Mouse (Mus musculus) 416B (cell line): ENCODE results near the gene Enpp6.
A peak's percentile ranks its signal among the peaks of the same experiment; 100 is the strongest.
"Not testable (repeated sequence)": the region's sequence is repeated elsewhere in the genome, so short reads cannot be mapped to it uniquely, and the experiment has no call there.

Experiments
- DNase-seq: peaks from one replicate; pipeline ENCODE4 v3.0.0; 2011; ENCODE audit warnings: low read depth

Enpp6 gene

GRCm38 (mm10) chr8:46995931-46996664 lies 9.4 kb downstream of the Enpp6 start:
- DNase-seq, result no peak

- DNase-seq, result no peak
These were observed 19.0 kb downstream of the Enpp6 start for GRCm38 (mm10) chr8:47005676-47006075.

- DNase-seq, result no peak
These were observed 20.1 kb downstream of the Enpp6 start for GRCm38 (mm10) chr8:47006785-47007184.

DNA sequence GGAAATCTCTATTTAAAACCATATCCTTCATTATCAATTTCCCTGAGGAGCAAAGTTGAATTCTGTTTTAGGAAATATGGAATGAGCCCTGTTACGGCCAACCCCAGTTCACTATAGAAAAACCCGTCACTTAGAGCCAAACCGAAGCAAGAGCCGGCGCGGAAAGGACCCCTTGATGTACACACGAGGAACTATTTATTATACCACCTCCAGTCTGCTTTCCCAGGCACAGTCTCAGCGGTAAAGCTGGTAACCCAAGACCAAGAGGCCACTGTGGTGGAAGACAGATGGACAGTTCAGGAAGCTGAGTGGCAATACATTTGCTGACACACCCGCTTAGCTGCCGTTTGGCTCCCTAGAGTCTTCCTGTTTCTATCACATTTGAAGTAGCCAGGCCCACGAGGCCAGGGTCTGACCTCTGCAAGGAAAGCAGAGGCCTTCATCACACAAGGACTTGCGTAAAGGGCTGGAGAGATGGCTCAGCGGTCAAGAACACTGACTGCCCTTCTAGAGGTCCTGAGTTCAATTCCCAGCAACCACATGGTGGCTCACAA lies 21.6 kb downstream of the Enpp6 start:
- peak; percentile 41 for DNase-seq

GRCm38 (mm10) chr8:47016268-47016946 lies 29.7 kb downstream of the Enpp6 start:
- DNase-seq, result peak; percentile 65

- DNase-seq, result no peak
These were observed 34.5 kb downstream of the Enpp6 start for GRCm38 (mm10) chr8:47021135-47021555.

DNA sequence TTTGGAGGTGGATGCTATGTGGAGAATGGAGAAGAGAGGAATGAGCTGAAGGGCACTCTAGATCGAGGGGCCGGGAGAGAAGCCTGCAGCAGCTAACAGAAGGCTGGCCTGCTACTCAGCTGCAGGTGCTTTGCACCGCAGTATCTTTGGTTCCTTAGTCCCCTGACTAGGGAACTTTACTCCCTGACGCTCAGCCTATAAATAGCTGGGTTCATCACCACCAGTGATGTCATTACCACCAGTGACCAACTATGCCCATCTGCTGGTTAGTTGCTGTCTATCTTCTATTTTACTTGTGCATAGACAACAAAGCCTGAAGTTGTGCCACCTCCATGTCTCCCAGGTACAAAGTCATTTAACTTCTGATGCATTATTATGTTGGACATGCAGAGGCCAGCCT lies 37.9 kb downstream of the Enpp6 start:
- no peak for DNase-seq

DNA sequence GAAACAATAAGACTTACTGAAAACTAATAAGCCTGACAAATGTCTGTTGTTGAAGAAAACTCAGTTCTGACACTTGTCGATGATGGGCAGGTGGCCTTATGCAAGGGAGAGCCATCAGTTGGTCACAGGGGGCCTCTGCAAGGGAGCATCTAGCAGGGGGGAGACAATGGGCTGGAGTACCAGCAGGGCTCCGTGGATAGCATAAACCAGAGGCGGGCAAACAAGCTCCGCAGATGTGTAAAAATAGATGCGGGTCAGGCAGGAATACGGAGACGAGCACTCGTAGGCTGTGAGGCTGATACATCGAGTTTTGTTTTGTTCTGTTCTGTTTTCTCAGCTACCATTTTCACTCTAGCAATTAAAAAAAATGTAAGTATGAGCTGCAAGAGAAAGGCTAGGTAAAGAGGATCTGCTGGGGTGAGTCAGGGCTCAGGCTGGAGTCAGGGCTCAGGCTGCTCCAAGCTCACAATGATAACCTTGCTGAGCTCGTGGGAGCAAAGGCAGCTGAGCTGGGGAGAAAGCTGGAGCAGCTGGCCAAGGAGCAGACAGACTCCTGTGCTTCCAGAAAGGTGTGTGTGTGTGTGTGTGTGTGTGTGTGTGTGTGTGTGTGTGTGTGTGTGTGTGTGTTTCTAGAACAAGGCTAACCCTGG lies 40.3 kb downstream of the Enpp6 start:
- DNase-seq, result no peak

- DNase-seq, result no peak
These were observed 41.8 kb downstream of the Enpp6 start for GRCm38 (mm10) chr8:47028474-47028873.

DNA sequence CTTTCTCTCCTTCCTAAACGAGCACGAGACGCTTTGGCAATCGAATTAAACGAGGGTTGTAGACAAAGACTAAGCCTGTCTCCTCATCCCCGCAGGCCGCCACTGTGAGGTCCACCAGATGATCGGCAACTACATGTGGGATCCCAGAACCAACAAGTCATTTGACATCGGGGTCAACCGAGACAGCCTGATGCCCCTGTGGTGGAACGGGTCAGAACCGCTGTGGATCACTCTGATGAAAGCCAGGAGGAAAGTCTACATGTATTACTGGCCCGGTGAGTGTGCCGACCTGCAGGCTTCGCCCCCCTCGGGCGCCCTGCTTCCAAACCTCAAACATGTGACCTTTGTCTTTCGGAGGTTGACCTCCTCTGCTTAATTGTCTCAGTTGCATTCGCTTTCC lies 43.6 kb downstream of the Enpp6 start:
- no peak for DNase-seq

GRCm38 (mm10) chr8:47032081-47032480 lies 45.4 kb downstream of the Enpp6 start:
- DNase-seq, result no peak

DNA sequence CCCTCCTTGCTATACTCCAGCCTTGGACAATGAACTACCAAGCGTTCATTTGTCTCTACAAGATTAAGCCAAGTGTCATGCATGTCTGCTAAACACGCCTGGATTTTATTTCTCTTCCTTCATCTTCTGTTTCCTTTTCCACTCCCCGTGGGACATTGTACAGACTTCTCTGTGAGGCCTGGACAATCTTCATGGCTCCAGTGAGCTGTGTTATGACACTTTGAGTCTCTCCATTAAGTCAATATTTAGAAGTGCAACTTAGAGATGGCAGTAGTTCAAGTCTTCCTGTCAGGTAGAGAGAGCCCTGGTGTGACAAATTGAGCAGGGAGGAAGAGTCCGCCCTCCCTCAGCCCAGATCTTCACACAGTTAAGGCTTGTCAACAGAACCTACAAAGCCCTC lies 47.3 kb downstream of the Enpp6 start:
- DNase-seq, result no peak

DNA sequence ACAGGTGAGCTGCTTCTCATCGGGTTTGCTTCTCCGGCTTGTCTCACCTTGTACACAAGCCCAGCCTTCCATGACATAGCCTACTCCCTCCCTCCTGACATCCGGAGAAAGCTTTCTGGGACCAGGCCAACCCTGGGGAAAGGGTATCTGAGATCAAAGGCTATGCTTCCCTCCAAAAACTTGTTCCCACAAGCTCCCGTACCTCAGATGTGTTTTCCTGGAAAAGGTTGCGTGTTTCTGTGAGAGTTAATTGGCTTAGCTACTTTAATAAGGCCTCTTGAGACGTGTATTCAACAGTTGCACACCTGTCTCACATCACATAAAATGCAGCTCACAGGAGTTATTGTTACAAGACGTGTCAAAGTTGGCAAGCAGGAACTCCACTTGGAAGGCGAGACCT lies 49.8 kb downstream of the Enpp6 start:
- no peak for DNase-seq

DNA sequence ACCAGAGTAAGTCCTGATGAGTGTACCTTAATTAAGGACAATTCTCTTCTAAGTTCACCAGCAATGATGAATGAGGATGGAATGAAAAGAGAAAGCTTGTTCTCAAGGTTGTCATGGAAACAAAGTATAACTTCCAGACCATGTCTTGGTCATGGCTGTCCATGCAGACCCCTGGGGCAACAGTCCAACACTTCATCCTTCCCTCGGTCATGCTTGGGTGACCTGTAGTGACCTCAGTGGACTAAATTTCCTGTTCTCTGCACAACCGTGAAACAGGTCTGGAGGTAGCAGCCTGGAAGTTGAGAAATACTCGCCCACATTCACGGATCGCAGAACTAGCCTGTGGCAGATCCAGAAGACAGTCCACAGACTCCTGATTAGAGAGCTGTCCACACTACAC lies 50.7 kb downstream of the Enpp6 start:
- DNase-seq, result no peak

GRCm38 (mm10) chr8:47040215-47040614 lies 53.5 kb downstream of the Enpp6 start:
- DNase-seq, result not testable (repeated sequence)

GRCm38 (mm10) chr8:47046340-47046739 lies 59.7 kb downstream of the Enpp6 start:
- DNase-seq, result no peak

DNA sequence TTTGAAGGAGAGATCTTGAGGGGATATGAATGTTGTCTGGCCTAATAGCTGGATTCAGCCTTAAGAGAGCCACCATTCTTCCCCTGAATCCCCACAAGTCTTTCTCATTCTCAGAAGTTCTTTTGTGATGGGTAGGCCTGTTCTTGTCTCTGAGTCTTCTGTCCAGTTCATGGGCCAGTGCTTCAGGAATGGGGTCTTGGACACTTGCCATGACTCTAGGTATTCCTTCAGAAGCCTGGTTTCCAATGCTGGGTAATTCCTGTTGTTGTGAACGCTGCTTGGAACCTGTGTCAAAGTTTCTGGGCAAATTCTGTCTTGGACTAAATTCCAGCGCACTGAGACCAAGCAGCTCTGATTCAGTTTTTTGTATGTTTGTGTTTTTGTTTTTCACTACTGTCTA lies 60.5 kb downstream of the Enpp6 start:
- no peak for DNase-seq

DNA sequence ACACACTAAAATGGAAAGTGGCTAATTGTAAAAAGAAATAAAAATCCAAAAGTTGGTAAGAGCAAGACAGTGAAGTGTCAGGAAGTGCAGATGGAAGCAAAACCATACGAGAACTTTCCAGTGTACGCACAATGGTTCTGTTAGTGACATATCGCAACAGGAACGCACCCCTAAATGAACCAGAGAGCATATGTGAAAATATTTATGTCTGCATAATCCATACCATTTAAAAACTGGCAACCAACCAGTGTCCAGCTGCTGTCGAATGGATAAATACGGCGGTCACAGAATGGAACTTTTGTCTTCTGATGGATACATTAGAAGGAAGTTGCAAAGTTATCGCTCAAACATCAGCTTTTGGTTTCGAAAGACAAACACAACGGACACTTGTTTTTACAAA lies 61.9 kb downstream of the Enpp6 start:
- no peak for DNase-seq

GRCm38 (mm10) chr8:47052643-47053042 lies 66.0 kb downstream of the Enpp6 start:
- DNase-seq, result no peak

- DNase-seq, result no peak
These were observed 69.4 kb downstream of the Enpp6 start for GRCm38 (mm10) chr8:47056086-47056485.

DNA sequence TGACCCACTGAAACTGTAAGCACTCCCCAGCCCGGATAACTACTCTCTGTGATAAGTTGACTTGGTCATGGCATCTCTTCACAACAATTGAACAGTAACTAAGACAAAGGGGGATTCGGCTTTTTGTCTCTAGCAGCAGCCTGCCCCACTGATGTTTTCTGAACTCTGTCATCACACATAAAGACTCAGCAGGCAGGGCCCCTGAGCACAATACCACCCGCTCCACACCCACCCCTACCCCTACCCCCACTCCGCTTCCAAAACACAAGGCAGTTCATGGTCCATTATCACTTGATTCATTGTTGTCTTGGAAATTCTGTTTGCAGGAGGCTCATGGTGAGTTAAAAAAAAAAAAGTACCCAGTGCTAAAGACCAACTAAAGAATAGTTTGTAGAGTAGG lies 71.8 kb downstream of the Enpp6 start:
- DNase-seq, result no peak

DNA sequence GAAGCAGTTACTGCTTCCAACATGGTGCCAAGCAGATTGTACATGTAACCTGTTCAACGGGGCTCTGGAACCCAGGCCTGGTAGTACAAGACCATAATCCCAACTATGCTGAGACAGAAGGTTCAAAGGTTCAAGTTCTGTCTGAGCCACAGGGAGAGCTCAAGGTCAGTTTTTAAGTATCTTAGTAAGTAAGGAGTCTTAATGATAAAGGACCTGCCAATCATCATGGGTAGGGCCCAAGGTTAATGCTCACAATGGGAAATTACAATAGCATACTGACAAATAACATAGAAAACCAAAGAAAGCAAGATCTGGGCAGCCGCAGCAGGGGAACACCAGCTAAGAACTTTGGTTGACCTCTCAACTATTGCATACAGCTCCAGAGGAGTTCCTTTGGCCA lies 72.3 kb downstream of the Enpp6 start:
- no peak for DNase-seq
